Mouse (Mus musculus) adrenal gland (tissue): ENCODE data around the gene Trpm3.
"Not testable (repeated sequence)": the region's sequence is repeated elsewhere in the genome, so short reads cannot be mapped to it uniquely, and the experiment has no call there.

Experiments used
- intact Hi-C: fragments of 180-260 bp; cut with DNase I; formaldehyde crosslinking; loops from one replicate; pipeline ENCODE4 v1.15.1; 2025
- microRNA-seq, 2 experiments: library from miRNA; unstranded; fragments of <30 nt; microRNA quantifications; one replicate each; pipeline ENCODE4; 2019

The Trpm3 gene

DNA sequence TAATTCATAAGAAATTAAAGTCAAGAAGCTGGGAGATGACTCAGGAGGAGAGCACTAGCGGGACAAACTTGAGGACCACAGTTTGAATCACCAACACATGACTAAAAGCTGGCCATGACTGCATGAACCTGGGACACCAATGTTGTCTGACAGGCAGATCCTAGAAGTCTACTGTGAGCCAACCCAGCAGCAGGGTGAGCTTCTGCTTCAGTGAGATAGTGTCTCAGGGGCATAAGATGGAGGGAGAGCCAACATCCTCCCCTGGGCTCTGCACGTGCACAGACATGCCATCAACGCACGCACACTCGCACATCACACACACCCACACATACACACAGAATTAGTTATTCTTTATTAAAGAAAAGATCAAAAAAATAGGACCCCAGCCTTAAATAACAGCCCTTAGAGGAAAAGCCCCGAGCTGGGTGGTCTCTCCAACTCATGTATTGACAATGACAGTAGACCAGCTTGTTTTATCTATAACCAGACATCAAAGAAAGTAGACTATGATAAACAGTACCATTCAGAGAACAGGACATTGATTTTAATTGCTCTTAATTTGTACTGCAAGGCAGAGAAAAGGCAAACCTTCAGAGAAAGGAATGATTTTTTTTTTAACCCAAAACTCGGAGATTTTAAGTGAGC is 884.6 kb downstream of the Trpm3 start:
- intact Hi-C loops, result no loop called here

DNA sequence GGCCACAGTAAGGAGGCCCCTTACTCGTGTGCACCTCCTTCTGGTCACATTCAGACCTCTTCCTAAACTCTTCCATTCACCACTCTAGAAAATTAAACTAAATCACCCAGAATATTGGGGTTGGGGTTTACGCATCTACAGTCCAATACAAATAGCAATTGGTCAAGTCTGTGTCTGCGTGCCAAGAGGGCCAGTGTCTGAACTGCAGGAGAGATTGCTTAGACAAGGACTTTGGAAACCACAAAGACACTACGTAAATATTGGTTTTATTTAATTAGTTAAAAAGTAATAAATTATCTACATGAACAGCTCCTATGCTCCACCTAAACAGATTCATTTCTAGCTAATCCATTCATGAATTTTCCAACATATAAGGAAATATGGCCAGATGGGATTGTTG is 886.0 kb downstream of the Trpm3 start:
- intact Hi-C loops, result no loop called here

DNA sequence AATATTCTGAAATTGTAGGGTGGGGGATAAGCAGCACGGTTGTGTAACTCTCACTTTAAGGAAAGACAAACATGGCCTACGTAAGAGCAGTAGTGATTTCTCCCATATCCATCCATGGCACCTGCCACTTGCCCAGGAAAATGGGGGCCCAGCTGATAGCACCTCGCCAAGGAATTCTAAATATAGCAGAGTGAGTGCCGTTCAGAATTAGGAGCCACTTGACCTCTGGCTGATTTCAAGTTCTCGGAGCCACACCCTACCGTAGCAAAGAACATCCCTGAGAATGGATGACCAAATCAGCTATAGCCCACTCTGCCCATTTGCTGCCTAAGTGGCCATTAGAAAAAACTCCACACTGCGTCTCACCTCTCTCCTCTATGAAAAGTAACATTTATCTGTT is 887.6 kb downstream of the Trpm3 start:
- intact Hi-C loops, result no loop called here

DNA sequence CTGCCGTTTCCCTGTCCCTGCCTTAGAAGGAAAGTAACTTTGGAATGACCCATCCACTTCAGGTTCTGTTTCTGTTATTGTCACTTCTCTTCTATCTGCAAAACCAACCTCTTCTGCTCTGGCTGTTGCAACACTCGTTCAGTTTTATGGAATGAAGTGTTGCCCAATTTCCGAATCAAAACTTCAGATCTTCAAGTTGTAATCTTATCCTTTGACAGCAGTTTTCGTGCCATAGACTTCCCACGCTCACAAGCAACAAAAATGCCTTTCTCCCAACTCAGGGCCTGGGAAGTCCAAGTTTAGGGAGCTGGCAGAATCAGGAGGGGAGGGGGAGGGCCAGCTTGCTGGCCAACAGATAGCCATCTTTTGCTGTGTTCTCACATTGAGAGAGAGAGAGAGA is 889.4 kb downstream of the Trpm3 start:
- intact Hi-C loops, result no loop called here

DNA sequence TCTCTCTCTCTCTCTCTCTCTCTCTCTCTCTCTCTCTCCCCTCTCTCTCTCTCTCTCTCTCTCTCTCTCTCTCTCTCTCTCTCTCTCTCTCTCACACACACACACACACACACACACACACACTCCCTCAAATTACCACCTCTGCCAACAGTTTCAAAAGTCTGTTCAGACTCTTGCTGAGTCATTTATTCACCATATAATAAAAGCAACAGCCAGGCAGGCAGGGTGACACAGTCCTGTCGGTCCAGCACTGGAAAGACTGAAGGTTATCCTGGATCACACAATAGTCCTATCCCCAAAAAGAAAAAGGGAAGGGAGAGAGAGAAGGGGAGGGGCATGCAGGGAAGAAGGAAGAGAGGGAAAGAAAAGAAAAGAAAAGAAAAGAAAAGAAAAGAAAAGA is 894.5 kb downstream of the Trpm3 start:
- intact Hi-C loops, result not testable (repeated sequence)

DNA sequence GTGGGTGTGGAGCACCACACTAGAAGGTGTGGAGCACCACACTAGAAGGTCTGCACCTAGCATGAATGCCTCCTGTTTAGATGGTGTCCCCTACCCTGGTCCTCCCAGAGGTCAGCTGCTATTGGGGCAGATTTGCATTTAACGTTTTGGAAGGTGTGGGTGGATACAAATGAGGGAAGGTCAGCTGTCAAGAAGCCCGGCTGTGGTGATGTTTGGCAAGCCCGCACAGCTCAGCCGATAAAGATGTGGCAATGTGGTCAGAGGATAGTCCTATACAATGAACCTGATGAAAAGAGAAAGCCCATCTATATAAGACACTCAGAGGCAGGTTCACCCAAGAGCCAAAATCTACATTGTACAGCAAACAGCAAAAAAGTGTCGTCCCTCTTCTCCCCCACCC is 895.3 kb downstream of the Trpm3 start:
- intact Hi-C loops, result no loop called here

DNA sequence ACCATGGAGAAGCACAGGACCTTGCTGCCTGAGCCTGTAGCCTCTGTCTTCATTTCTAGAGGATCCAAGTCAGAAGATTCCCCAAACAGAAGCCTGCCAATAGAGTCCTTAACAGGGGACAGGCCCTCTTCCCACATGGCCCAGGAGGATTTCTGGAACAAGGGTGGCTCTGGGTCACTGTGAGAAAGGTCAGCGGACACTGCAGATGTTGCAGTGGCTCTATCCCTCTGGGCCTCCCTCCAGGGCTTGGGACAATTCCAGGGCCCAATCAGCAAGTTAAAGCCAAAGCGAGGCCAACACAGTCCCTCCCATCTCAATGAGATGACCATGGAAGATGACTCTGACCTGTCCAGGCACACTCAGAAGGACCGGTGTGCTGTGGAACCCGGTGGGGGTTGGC is 896.1 kb downstream of the Trpm3 start:
- intact Hi-C loops, result no loop called here

DNA sequence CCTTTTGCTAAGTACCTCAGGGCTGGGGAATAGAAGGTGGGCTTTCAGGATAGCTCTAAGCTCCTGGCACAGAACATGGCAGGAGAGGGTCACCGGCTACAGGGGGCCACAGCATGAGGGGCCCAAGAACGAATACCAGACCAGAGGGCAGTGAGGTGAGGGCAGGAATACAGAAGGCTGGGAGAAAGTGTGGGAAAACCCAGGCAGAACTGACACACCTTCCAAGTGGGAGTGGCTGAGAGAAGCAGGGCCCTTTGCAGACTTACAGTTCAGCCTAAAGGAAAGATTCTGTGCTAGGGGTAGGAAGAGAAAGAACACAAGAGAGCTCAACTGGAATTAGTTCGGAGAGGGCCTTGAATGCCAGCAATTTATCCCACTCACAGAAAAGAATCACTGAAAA is 896.9 kb downstream of the Trpm3 start:
- intact Hi-C loops, result no loop called here

DNA sequence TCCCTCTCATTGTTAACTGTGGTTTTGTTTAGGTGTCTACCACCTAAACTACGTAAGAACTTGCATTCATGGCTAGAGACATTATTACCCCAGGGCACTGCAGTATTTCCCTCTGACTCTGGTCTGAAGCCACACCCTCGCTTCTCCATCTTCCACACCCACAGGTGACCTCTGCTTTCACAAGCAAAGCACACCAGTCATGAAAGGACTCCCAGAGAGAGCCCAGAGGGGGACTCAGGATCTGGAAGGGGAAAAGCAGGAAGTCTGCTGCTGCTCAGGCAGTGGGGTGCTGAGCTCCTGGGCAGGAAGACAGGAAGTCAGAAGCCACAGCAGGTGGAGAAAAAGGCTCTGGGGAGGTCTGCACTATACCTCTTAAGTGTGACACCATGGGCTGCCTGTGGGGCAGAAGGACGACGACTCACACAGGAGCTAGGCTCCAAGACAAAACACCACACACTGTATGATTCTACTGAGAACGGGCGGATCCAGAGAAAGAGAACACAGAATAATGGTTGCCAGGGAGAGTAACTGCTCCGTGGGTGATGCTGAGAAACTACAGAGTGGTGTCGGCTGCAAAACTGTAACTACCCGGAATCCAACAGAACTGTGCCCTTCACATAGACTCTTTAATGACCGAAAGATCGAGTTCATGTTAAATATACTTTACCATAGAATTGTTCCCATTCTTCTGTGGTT is 898.1 kb downstream of the Trpm3 start:
- intact Hi-C loops, result no loop called here

DNA sequence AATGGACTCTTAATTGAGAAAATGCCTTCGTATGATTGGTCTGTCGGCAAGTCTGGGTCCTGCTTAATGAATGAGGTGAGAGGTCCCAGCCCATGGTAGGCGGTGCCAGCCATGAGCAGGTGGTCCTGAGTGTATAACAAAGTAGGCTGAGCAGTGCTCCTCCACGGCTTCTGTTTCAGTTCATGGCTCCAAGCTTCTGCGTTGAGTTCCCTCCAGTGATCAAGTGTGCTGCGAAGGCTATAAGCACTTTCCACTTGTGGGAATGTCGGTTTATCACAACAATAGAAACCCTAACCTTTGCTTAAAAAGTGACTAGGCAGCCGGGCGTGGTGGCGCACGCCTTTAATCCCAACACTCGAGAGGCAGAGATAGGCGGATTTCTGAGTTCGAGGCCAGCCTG is 898.7 kb downstream of the Trpm3 start:
- intact Hi-C loops, result no loop called here

DNA sequence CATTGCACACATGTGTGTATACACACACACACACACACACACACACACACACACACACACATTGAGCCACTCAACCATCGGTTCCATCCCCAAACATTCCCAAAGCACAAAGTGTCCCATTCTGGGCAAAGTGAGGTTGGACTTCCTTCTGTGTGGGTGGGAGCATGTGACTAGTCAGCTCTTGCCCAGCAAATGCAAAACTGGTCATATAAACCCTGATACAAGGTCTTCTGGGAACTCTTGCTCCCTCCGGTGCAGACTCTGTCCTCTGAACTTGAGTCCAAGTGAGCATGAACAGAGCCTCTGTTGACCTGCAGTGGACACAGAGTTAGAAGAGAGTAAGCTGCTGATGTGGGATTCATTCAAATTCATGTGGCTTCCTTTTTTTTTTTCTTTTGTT is 899.5 kb downstream of the Trpm3 start:
- intact Hi-C loops, result no loop called here

DNA sequence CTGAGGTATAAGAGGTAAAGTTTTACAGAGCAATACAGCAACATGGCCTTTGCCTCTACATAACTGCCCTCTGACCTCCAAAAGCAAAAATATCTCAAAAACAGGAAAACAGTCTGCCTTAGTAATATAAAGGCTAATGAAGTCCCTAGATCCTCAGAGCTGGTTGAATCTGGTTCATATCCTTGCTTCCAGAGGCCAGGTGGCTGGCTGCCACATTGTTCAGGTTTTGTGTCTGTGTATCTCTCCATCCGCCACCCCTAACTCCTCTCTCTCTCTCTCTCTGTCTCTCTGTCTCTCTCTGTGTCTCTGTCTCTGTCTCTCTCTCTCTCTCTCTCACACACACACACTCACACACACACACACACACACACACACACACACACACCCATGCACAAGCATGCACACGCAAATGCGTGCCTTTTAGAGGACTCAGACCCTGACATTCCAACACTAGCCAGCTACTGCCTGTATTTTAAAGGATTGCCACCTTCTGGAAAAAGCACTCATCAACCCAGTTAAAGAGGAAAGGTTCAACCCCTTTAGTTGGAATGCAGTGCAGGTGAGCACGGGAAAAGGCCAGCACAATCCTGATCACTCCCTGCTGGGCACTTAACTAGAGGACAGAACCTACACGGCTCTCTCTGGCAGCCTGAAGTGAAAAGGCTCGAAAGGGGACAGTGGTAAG is 902.8 kb downstream of the Trpm3 start:
- intact Hi-C loops, result no loop called here

DNA sequence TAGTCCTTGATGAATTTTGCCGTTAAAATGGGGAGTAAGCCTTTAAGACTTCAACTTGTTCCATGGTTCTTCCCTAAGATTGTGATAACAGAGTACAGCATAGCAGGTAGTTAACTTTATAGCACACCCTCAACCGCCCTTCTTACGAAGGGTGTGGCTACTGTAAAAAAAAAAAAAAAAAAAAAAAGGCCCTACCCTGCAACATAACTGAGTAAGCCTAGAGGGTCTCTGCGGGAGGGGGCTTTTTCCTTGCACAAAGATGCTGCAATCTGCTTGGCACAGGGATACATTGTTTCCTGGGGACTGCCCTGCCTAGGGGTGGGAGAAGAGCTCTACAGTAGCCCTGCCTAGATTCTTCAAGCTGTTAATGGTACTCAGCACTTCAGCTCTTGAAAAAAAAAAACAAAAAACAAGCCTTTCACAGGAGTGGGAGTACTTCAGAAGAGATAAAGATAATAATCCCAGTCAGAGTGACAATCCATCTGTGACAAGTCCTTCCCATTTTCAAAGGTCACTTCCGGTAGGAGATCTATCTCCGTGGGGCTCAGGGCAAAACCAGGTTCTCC is 903.4 kb downstream of the Trpm3 start:
- intact Hi-C loops, result no loop called here

DNA sequence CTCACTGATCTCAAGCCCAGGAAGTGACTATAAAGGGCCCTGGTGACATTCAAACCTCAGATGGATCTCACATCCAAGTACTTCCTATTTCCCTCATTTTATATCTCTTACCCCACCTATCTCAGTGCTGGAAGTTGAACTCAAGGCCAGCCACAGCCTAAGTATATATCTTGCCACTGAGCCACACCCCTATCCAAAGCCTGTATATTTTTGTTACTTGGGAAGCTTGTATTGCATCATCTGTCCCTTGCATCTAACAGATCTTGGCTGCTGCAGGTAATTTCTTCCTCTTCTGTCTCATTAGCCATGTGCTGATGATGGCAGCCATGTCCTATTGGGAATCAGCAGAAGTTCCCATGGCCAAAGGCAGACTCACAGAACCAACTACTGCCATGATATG is 904.9 kb downstream of the Trpm3 start:
- intact Hi-C loops, result no loop called here

Small RNA genes lying within 50 kb of the gene (microRNA-seq; reads per million reads assigned to microRNA genes)
- 46.6 to 124 reads per million in 2 experiments for gene Mir204
